30 mouse cellular contexts compared by ENCODE assay signal in the genomic region with DNA sequence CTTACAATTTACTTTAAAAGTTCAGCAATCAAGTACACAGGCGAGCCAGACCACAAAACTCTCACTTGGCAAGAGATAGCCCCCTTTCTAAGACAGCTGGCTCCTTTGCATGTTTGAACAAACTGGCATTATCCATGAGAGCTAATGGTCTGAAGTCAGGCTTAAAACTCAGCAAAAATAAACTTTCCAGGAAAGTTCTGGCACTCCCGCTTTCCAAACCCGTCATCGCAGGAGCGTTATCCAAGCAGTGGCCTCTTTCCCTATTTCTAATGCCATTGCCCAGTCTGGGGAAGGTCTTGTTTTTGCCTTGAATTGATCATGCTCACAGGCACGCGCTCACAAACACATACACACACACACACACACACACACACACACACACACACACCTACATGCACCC. TPM values are rescaled to one million over a fixed set of nuclear protein-coding genes. Genes with fewer than 3 reads are reported as not detected.
"Had no signal": no experiment of that assay in that cellular context is flagged by ENCODE, and none has a peak within 500 bp of the region (broad histone marks: within the 10 kb centered on the region; RNA-seq: fewer than 3 reads in every experiment).

No protein-coding gene starts in this region.

- H3K36me3 ChIP-seq: embryonic facial prominence, embryonic 12.5 days; embryonic facial prominence, embryonic 13.5 days; embryonic facial prominence, embryonic 15.5 days; forebrain, embryonic 10.5 days; forebrain, embryonic 12.5 days; forebrain, embryonic 15.5 days; heart, embryonic 10.5 days had no signal

- H3K27ac ChIP-seq: embryonic facial prominence, embryonic 12.5 days; embryonic facial prominence, embryonic 13.5 days; embryonic facial prominence, embryonic 15.5 days; forebrain, embryonic 10.5 days; forebrain, embryonic 12.5 days; forebrain, embryonic 13.5 days; forebrain, embryonic 15.5 days; gastrocnemius, adult 2 months; heart, adult 2 months; heart, embryonic 10.5 days had no signal

- H3K4me2 ChIP-seq: embryonic facial prominence, embryonic 12.5 days; embryonic facial prominence, embryonic 13.5 days; embryonic facial prominence, embryonic 15.5 days; forebrain, embryonic 12.5 days; forebrain, embryonic 13.5 days; forebrain, embryonic 15.5 days; heart, embryonic 11.5 days had no signal

- H3K9me3 ChIP-seq: embryonic facial prominence, embryonic 12.5 days; embryonic facial prominence, embryonic 15.5 days; forebrain, embryonic 13.5 days; forebrain, embryonic 15.5 days had no signal

- H3K9ac ChIP-seq: embryonic facial prominence, embryonic 12.5 days; embryonic facial prominence, embryonic 13.5 days; embryonic facial prominence, embryonic 15.5 days; forebrain, embryonic 12.5 days; forebrain, embryonic 13.5 days; forebrain, embryonic 15.5 days; forebrain, postnatal 0 days had no signal

- H3K27me3 ChIP-seq: embryonic facial prominence, embryonic 12.5 days; forebrain, embryonic 15.5 days had no signal

- DNase-seq: cerebellum, adult 2 months; cerebellum, adult 8-10 months; cerebellum, adult 9-10 months; cerebellum, adult 9-11 months; cerebellum, postnatal 10 days; cerebellum, postnatal 14 days; cerebellum, postnatal 25 days; cerebellum, postnatal 36 days; embryo, embryonic 11 days; forebrain, postnatal 0 days; gastrocnemius, adult 2 months; gastrocnemius, postnatal 10 days; gastrocnemius, postnatal 14 days; gastrocnemius, postnatal 36 days; heart, adult 11 months; heart, adult 18-20 months; heart, adult 2 months had no signal

- ATAC-seq: forebrain, embryonic 13.5 days; forebrain, embryonic 14.5 days; forebrain, embryonic 15.5 days; forebrain, embryonic 16.5 days; forebrain, postnatal 0 days had no signal

- H3K4me3 ChIP-seq: embryonic facial prominence, embryonic 12.5 days; embryonic facial prominence, embryonic 13.5 days; embryonic facial prominence, embryonic 15.5 days; erythroblast, embryonic 14.5 days; forebrain, embryonic 10.5 days; forebrain, embryonic 12.5 days; forebrain, embryonic 13.5 days; forebrain, embryonic 15.5 days; gastrocnemius, adult 2 months; heart, adult 2 months; heart, embryonic 10.5 days had no signal

RNA-seq across cellular contexts. Expression of gene Hes1, which starts 41.3 kb away (rescaled TPM):
- total RNA-seq: granulocyte monocyte progenitor cell, adult 5-6 weeks had no signal
